Mouse (Mus musculus): ENCODE measurements around the gene Oas1d.
"Not testable (repeated sequence)": the region's sequence is repeated elsewhere in the genome, so short reads cannot be mapped to it uniquely, and the experiment has no call there.

The Oas1d gene

DNA sequence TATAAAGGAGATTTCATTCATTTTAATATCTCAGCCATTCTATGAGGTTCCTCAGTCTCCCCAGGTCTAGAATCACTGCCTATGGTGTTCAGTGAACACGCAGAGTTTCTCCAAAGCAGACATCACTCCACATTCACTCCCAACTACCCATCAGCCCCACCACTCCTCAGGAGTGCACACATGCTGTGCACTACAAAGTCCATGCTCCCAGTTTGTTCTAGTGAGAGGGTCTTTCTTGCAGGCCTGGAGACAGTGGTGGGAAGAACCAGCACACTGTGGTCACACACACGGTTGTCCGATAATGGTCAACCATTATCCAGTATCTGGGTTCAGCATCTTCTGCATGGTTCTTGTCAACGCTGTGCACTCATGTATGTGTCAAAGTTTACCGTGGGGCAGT, 12.3 kb upstream of the Oas1d start:
- DNase-seq (ENCODE audit: low spot score) = no peak

DNA sequence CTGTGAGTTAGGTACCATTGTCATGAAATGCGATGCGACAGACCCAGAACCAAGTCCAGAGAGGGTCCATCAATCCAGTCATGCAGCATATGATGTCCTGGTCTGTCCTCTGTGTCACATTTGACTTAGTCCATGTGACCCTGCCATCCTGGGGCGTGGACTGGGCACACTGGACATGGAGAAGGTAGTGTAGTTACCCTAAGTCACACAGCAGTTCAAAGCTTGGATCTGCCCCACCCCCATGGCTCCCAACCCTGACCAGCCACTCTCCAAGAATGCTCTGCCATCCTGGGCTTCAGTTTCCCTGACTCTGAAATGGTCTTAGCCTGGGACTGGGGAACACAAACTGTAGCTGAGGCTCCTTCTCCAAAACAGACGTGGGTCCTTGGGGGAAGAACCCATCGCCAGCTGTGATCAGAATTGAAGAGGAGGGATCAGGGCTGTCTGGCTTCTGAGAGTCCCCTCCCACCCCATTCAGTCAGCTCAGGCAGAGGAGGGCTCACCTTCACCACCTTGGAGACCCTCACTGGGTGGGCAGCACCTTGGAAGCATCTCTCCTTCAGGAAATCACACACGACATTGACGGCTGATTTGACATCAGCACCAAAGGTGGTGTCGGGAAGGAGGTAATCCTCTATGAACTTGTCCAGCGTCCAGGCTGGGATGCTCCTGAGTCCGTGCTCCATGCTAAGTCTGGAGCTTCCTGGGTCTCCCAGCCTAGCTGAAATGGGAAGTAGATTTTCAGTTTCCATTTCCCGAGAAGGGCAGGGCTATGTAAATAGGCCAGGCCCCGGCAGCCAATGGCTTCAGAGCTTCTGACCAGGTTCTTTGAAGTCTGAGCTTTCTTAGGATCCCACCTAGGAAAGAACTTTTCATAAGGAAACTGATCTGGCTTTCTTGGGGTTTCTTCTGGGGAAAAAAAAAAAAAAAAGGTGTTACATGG, 7.3 kb upstream of the Oas1d start, which contains the start of gene Oas1a:
Gene Oas1a (minus strand): TSS at position 731 of the 943 bp plus-strand sequence.
- DNase-seq (ENCODE audit: low spot score) = not testable (repeated sequence)

DNA sequence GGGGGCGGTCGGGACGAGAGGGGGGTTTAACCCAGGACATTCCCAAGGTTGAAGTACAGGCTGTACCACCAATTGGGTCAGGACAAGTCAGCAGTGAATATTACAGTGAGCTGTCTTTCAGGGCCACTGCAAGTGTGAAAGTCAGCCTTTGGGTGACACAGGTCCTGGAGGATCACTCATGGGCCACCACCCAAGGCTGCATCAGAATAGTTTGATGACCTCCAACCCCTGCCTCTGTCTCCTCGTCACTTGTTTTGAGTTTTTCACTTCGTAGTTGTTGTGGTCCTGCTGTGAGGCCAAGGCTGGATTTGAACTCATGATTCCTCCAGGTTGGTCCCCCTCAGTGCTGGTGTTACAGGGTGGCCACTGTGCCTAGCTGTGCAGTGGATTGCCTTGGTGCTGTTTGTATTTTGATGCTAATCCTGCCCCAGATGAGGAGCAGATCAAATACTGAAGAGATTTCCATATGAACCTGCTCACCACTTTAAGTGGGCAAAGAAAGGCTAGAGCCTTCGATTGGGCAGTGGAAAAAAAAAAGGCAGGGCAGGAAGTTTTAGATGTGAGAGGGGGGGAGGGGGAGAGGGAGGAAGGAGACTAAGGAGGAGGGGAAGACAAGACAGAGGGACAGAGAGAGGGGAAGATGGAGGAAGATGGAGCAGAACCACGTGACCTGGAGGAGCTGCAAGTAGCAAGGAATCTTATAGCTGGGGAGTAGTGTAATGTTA, 6.0 kb upstream of the Oas1d start:
- DNase-seq (ENCODE audit: low spot score) = no peak

DNA sequence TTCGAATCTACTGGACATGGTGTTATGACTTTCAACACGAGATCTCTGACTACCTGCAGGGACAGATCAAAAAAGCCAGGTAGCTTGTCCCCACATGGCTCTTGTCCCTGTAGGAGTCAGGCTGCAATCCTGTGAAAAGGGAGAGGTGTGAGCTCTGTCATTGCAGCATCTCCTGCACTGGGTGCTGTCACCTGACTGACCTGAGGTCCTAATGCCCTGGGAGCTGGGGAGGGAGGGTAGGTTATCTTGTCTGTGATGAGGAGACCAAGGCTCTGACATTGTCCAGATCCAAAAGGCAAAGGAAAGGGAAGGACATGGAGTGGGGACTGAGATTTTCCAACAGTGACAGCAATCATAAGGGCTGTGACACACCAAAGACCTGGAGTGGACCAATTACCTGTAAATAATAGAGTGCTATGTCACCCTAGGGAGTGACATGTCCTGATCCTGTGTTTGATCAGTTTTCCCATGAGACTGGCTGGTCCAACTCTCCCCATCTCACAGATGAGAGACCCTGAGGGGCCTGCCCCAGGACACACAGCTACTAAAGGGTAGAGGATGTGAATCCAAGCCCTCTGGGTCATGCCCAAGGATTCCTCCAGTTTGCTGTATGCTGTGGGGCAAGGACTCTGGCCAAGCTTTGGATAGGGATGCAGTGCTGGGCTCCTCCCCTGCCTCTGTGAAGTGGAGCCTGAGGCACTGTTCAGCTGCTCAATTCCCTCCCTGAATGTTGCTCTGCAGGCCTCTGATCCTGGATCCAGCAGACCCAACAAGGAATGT, 5.0 kb downstream of the Oas1d start:
- DNase-seq (ENCODE audit: low spot score) = not testable (repeated sequence)

DNA sequence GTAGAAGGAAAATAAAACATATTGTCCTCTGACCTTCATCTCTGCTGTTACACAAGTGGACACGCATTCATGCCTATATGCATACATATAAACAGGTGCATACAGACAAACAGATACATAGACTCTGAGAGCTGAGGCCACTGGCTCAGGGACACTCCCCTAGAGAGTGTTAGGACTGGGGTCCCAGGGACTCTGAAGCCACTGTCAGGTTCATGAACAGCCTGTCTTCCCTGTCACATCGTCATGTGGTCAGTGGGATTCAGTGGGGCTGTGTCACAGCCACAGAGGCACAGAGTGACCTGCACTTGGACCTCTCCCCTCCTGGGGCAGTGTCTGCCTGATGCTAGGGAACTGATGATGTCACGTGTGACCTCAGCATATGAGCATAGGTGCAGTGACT, 6.0 kb downstream of the Oas1d start:
- DNase-seq (ENCODE audit: low spot score) = no peak

DNA sequence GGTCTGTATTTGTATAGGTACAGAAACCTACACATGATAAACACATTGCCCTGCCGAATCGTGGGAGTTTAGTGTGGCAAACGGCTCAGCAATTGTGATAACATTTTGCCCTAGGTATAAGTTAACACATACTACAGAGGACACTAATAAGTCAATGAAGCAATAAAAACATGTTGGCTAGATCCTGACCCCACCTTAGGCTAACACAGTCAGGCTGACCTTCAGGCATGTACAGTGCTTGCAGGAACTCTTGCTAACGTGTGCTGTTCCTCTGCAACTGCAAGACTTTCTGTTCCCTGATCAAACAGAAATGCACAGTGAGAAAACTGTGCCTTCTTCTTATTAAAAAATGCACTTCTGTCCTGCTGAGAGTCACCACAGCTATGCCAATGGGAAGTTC, 9.6 kb downstream of the Oas1d start:
- no peak for DNase-seq (ENCODE audit: low spot score)

DNA sequence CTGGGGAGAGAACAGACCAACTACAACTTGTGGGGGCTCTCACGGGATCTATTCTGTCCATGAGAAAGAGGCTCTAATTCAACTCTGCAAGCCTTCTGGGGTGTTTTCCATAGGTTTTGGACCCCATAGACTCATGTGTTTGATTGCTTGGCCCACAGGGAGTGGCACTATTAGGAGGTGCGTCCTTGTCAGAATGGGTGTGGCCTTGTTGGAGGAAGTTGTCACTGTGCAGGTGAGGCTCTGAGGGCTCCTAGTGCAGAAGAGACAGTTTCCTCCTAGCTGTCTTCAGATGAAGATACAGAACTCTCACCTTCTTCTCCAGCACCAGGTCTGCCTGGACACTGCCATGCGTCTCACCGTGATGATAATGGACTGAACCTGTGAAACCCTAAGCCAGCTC, 10.2 kb downstream of the Oas1d start:
- not testable (repeated sequence) for DNase-seq (ENCODE audit: low spot score)

DNA sequence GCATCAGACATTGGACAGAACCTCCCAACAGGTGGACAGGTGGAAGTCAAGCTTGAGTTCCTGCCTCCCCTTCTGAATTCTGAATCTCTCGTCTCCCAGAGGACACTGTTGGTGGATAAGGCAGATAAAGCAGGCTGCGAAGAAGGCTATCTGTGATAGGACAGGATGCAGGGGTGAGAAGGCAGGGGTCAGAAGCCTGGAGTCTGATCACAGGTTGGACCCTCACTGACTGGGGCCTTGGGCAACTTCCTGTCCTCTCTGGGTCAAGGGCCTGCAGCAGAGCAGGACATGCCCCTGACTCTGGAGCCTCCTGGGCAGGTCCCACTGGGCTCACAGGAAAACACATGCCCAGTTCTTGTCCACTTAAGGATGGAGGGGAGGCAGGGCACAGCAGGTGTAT, 12.0 kb downstream of the Oas1d start:
- DNase-seq (ENCODE audit: low spot score) = not testable (repeated sequence)

DNA sequence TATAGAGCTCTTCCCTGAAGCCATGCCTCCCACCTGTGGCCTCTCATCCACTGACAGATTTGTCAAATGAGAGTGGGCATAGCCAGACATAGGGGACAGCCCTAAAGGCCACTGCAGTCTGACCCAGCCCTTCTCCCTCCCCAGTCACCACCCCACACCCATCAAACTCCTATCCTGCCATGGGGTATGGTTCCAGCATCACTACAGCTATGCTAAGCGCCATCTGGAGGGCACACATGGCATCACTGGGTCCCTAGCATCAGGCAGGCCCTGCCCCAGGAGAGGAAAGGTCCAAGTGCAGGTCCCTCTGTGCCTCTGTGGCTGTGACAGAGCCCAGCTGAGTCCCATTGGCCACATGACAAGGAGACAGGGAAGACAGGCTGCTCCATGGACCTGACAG, 12.7 kb downstream of the Oas1d start:
- DNase-seq (ENCODE audit: low spot score) = no peak

DNA sequence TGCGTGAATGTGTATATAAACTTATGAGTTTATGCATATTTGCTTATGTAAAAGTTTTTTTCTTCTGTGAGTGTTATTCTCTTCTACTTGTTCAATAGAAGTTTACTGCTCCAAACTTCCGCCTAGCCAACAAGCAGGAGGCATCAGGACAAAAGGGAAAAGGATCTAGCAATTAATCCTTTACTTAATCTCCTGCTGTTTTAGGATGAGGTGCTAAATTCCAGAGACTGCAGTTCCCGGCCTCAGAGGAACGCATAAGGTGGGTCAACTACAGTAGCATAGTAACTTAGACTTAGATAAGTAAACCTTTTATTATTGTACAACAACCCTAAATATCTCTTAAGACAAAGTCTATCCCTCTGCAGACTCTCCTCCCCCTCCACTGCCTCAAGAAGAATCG, 19.6 kb downstream of the Oas1d start:
- DNase-seq (ENCODE audit: low spot score) = no peak

DNA sequence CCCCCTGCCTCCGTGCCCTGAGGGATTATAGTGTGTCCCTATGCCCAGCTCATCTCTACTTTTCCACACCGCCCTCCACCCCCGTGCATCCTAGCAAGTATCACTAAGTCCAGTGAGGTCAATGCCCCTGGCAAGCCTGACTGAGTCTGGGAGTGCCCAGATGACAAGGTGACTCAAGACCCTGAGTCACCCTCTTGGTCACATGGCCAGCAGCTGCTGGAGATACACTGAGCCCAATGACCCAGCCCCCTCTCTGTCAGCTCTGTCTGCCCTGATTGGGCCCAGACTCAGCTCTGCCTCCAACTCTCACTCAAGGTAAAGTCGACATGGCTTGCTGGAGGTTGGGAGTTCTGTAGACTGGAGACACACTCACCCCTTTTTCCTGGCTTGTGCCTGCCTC, 23.5 kb downstream of the Oas1d start:
- no peak for DNase-seq (ENCODE audit: low spot score)

DNA sequence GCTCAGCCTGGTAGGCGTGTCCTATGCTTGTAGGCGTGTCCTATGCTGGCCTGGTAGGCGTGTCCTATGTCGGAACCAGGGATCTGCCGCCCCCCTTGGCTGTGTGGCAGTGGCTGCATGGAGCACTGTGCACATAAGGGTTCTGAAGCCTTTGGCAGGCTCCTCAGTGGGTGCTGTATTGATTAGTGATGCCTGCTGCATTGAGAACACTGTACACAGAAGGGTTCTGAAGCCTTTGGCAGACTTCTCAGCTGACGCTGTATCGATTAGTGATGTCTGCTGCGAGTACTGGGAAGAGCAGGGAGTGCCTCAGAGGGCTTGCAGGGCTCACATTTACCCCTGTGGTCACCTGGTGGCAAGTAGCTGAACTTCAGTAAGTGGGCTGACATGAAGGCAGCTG, 24.2 kb downstream of the Oas1d start:
- DNase-seq (ENCODE audit: low spot score) = no peak

DNA sequence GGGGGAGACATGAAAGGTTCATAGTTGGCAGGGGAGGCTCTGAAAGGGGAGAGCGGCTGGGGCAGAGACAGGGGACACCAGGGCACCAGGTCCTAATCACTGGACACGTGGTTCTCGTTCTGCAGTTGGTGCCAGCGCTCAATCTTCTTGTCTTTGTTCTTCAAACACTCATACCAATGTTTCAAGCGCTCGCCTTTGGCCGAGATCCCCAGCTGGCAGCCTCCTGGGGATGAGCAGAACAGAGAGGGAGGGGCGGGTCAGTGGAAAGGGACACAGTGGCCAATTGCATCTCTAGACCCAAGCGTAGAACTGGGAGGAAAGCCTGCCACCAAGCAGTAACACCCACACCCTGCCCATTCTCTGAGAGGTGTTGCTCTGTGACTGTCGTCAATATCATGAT, 27.7 kb downstream of the Oas1d start:
- no peak for DNase-seq (ENCODE audit: low spot score)

DNA sequence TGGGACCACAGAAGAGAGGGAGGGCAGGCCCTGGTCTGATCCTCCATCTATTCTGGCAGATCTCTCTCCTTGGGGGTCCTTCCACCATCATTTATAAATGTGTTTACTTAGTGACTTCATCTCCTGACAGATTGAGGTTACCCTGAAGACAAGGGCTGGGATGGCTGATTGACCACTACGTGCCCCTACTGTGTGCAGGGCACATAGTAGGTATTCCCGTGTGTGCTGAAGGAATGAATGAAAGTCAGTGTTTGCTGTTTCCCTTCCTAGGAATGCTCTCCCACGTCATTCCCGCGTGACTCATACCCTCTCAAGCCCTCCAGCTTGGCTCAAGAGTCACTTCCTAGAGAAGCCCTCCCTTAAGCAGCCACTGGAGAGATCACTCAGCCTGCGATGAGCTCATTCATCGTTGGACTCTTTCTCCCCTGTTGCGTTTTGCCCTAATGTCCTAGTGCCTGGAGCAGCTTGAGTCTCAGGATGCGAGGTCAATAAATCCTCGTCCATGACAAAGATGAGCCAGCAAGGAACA, 38.0 kb downstream of the Oas1d start:
- DNase-seq (ENCODE audit: low spot score) = no peak

DNA sequence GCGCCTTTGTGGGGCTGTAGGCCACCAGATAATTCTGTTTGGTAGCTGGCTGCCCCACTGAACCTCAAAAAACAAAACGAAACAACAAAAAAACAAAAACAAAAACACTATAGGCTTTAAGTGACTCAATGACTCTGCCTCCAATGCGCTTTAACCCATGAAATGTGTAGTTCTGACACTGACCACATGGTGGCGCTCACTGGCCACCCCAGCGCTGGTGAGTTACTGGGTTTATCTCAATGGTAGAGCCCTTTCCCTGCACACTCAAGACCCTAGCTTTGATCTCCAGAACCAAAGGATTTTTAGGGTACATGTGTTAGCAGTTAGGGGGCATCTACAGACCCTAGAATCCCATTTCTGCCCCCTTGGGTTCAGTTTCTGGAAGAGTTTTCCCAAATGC, 39.6 kb downstream of the Oas1d start:
- no peak for DNase-seq (ENCODE audit: low spot score)

DNA sequence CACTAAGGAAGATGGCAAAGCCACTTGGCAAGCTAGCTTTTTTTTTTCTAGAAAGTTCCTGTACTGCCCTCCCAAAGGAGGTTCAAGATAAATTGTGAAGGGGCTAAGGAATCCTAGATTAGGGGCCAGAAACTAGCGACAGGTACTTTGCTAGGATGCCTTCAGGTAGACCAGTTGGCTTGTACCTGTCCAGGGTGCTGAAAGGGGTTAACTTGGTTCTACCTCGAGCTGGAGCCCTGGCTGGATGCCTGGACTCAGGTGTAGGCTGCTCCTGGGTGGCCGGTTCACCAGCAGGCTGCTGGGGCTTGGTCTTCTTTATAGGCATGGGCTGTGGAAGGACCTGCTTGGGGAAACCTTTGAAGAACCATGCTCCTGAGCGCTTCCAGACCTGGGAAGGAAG, 46.7 kb downstream of the Oas1d start:
- no peak for DNase-seq (ENCODE audit: low spot score)

DNA sequence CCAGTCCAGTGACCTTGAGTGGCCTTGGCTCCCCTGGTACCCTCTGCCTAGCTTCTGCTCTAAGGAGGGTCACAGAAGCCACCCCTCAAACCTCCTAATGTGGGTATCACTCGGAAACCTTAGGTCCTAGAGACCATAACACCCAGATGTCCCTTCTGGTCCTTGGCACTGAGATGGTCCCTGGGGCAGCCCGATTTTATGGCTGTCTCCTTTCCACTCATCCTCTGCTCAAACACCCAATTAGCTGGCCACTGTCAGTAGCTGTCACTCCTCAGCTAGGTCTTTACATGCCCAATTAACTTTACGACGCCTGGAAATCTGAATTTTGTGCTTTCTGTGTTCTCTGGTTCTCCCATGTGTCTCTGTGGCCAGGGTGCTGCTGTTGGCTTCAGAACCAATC, 51.8 kb downstream of the Oas1d start:
- no peak for DNase-seq (ENCODE audit: low spot score)

DNA sequence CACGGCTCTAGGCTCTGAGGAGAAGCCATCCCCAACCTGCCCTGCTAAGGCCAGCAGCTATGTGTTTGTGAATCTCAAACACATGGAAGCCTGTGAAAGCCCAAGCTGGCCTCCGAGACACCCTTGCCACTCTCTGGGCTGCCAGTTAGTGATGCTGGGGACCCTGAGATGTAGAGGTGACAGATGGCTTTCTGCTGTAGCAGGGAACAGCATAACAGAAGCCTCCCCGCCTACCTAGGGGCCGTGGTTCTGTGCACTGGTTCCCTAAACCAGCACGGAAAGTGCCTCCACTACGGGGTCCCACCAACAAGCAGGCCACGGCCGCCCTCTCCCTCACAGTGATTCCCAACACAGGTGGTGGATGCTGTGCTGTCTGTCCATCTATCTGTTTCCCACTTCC, 52.6 kb downstream of the Oas1d start:
- no peak for DNase-seq (ENCODE audit: low spot score)

DNA sequence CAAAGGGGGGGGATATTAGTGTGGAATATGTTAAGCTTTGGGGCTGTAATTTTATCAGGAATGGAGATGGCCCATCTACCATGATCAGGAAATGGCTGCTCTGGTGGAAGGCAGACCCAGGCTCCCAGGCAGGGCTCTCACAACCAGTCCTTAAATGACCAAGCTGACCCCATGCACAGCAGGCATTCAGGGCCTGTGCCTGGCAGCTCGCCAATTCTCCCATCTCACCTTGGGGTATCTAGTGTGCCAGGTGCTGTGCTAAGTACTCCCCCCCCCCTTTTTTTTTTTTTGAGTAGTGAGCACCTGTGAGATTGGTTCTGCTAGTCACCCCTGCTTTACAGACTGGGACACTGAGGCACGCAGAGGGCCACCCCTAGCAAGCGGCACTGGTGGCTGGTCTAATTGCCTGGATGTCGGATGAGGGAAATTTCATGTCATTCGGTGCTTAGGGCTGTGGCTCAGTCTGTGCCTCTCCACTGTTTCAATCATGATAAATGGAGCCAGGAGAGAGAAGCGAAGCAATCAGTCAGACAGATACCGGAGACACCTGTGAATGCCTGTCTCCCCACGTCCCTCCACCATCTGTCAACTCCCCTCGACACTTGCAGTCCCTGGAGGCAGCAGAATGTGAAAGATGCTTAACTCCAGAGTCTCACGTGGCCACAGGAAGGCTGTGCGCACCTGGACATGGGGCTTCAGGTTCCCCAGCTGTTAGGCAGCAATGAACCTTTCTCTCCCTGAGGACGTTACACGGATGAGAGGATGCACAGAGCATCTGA, 53.2 kb downstream of the Oas1d start:
- no peak for DNase-seq (ENCODE audit: low spot score)

DNA sequence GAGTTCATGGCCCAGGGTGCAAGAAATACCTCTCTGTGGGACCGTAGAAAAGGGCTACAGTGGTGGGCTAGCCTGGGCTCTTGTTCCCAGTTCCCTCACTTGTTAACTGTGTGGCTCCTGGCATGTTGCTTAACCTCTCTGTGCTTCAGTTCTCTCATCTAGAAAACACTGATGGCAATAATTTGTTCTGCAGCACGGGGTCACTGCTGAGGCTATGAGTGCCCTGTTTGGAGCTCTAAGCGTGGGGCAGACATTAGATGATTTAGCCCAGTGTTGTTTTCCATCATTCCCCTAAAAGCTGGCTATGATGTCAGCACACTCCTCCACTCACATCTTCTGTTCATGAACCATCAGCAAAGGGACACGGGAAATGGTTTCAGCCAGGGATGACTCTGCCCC, 53.8 kb downstream of the Oas1d start:
- no peak for DNase-seq (ENCODE audit: low spot score)

DNA sequence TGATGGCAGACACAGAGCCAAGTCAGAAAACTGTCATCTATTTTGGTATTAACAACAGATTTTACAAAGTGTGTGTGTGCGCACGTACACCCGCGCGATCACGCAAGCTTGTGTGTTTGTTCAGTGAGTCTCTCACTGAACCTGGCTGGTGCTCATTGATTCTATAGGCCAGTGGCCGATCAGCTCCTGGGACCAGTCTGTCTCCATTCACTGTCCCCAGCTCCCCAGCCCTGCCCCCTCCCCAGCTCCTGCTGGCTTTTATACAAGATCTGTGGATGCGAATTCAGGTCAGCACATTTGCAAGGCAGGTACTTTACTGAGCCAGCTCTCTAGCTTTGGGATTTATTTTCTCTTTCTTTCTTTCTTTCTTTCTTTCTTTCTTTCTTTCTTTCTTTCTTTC, 54.5 kb downstream of the Oas1d start:
- DNase-seq (ENCODE audit: low spot score) = no peak

DNA sequence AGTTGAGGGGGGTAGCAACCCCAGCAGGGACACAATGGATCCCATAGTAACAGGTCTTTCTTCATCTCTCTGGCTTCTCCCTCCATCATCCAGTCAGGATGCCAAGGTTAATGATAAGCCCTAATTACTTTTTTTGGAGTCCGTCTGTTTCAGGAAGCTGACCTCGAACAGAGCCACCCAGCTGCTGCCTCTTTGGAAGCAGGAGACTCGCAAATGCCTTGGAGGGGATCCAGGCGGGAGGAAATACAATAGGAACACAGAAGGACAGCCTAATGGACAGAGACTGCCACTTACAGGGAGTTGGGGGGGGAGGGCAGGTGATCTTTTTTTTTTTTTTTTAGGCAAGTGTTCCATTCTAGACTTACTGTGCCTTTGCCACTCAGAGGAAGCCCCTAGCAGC, 55.4 kb downstream of the Oas1d start:
- DNase-seq (ENCODE audit: low spot score) = no peak
